Mouse (Mus musculus): ENCODE data around the gene Ado. TPM values are rescaled to one million over a fixed set of nuclear protein-coding genes. Genes with fewer than 3 reads are reported as not detected.

Gene Ado
- polyA plus RNA-seq, 1 experiment from 2014 or later, result 69.9 TPM

DNA sequence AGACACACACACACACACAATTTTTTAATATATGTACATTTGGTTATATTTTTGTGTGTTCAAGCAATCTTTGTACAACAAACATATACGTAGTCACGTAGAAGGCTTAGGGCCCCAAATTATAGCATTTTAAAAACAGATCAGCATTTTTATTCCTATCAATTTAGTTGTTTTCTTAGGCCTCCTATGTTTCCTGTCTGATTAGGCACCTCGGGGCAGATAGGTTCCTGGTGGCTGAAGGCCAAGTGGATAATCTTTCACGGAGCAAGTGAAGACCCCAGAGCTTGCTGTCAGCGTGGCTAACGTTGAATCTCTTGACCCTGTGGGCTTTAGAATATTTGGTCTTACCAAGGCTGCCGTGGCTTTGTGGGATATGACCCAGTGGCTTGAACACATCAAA lies 20.8 kb upstream of the Ado start:
- Histone ChIP-seq H3K27ac (ENCODE audit: low read depth) (no peak overlapping the region), H3K36me3 (ENCODE audit: insufficient read depth) (no peaks in the 10 kb centered on the region), H3K27me3 (ENCODE audit: insufficient read depth, low read length) (no peaks in the 10 kb centered on the region), H3K4me2 (no peak overlapping the region), H3K4me3 (ENCODE audit: low read depth, low read length) (no peak overlapping the region), H3K9ac (no peak overlapping the region), H3K4me1 (ENCODE audit: insufficient read depth) (no peaks in the 10 kb centered on the region), H3K9me3 (ENCODE audit: low read depth, low read length) (no peaks in the 10 kb centered on the region)
- no peak for ATAC-seq (ENCODE audit: insufficient read depth)
- no peak for DNase-seq
- TF ChIP-seq CTCF (IDR thresholded peaks at IDR 0.05; ENCODE audit: low read depth), result no peak
- whole genome bisulfite sequencing, result 52% methylated on average over 7 of the region's 7 CpGs

DNA sequence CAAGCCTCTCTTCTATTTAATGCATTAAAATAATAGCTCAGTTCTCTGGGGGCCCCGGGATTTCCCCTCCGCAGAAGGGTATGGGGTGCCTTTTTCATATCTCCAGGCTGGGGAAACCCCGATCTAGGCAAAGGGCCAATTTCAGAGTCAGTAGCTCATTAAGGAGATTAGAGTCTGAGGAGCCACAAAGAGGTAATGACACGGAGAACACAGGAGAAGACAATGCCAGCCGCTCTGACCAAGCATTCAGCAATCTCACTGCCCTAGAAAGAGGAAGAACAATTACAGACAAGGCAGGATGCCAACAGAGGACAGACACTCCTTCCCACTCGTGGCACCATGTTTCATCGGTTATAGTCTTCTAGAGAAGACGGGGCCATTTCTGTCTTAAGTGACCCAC lies 17.3 kb upstream of the Ado start:
- no peaks in the 10 kb centered on the region for H3K27me3 ChIP-seq (ENCODE audit: insufficient read depth, low read length)
- H3K4me3 ChIP-seq (ENCODE audit: low read depth, low read length), result no peak overlapping the region
- DNase-seq (no peak), ATAC-seq (ENCODE audit: insufficient read depth) (no peak)
- H3K4me2 ChIP-seq, result no peak overlapping the region
- no peaks in the 10 kb centered on the region for H3K36me3 ChIP-seq (ENCODE audit: insufficient read depth)
- H3K9me3 ChIP-seq (ENCODE audit: low read depth, low read length), result no peaks in the 10 kb centered on the region
- no peak overlapping the region for H3K27ac ChIP-seq (ENCODE audit: low read depth)
- TF ChIP-seq CTCF (IDR thresholded peaks at IDR 0.05; ENCODE audit: low read depth), result no peak
- no peak overlapping the region for H3K9ac ChIP-seq
- 77% methylated on average over 8 of the region's 8 CpGs for WGBS
- no peaks in the 10 kb centered on the region for H3K4me1 ChIP-seq (ENCODE audit: insufficient read depth)

DNA sequence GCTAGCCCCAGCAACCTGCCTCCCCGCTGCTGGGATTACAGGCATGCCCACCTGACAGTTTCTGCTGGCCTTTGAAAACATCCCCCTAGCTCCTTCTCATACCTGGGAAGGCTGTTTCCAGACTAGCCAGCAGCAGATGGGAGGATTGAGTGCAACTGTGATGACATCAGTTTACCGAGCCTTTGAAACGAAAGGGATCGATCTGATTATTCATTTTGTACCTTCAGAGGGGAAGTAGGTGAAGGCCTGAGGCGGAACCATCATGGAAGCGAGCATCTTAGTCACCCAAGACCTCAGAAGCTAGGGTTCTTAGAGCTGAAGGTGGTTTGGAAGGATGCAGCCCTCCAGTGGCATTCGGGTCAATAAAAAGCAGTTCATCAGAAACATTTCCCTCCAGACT lies 15.8 kb upstream of the Ado start:
- Histone ChIP-seq H3K27ac (ENCODE audit: low read depth) (no peak overlapping the region), H3K27me3 (ENCODE audit: insufficient read depth, low read length) (no peaks in the 10 kb centered on the region), H3K36me3 (ENCODE audit: insufficient read depth) (no peaks in the 10 kb centered on the region), H3K4me2 (no peak overlapping the region), H3K9ac (no peak overlapping the region), H3K4me1 (ENCODE audit: insufficient read depth) (no peaks in the 10 kb centered on the region), H3K9me3 (ENCODE audit: low read depth, low read length) (no peaks in the 10 kb centered on the region), H3K4me3 (ENCODE audit: low read depth, low read length) (no peak overlapping the region)
- 93% methylated on average over 7 of the region's 7 CpGs for WGBS
- no peak for DNase-seq
- TF ChIP-seq CTCF (IDR thresholded peaks at IDR 0.05; ENCODE audit: low read depth), result no peak
- no peak for ATAC-seq (ENCODE audit: insufficient read depth)

DNA sequence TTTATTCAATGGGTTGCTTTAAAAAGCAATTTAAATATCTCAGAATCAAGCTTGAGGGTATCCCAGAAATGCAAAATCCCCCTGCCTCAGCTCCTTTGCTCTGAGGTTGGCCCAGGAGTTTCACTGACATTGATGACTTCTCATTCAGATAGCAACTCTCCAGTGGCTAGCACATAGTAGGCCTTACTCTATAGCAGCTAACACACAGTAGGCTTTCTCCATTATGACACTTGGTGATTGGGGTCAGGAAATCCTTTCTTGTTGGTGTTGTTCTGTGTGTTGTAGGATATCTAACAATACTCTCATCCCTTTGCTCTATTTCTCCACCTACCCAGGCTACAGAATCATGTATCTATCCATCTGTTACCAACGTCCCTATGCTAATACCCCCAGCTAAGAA lies 12.4 kb upstream of the Ado start:
- no peak overlapping the region for H3K27ac ChIP-seq (ENCODE audit: low read depth)
- no peaks in the 10 kb centered on the region for H3K36me3 ChIP-seq (ENCODE audit: insufficient read depth)
- no peaks in the 10 kb centered on the region for H3K4me1 ChIP-seq (ENCODE audit: insufficient read depth)
- no peak overlapping the region for H3K4me2 ChIP-seq
- ATAC-seq (ENCODE audit: insufficient read depth), result no peak
- TF ChIP-seq CTCF (IDR thresholded peaks at IDR 0.05; ENCODE audit: low read depth), result no peak
- 84% methylated on average over 1 of the region's 1 CpGs for WGBS
- no peak overlapping the region for H3K4me3 ChIP-seq (ENCODE audit: low read depth, low read length)
- H3K9ac ChIP-seq, result no peak overlapping the region
- no peaks in the 10 kb centered on the region for H3K9me3 ChIP-seq (ENCODE audit: low read depth, low read length)
- H3K27me3 ChIP-seq (ENCODE audit: insufficient read depth, low read length), result no peaks in the 10 kb centered on the region
- DNase-seq, result no peak

- ATAC-seq (ENCODE audit: insufficient read depth) (no peak), DNase-seq (no peak)
- Histone ChIP-seq H3K9ac (no peak overlapping the region), H3K27me3 (ENCODE audit: insufficient read depth, low read length) (no peaks in the 10 kb centered on the region), H3K4me2 (no peak overlapping the region), H3K36me3 (ENCODE audit: insufficient read depth) (no peaks in the 10 kb centered on the region), H3K4me1 (ENCODE audit: insufficient read depth) (no peaks in the 10 kb centered on the region), H3K27ac (ENCODE audit: low read depth) (no peak overlapping the region), H3K9me3 (ENCODE audit: low read depth, low read length) (no peaks in the 10 kb centered on the region), H3K4me3 (ENCODE audit: low read depth, low read length) (no peak overlapping the region)
- no peak for TF ChIP-seq CTCF (IDR thresholded peaks at IDR 0.05; ENCODE audit: low read depth)
- 65% methylated on average over 13 of the region's 13 CpGs for WGBS
Observed at GRCm38 (mm10) chr10:67559765-67560394, 11.1 kb upstream of the Ado start.

DNA sequence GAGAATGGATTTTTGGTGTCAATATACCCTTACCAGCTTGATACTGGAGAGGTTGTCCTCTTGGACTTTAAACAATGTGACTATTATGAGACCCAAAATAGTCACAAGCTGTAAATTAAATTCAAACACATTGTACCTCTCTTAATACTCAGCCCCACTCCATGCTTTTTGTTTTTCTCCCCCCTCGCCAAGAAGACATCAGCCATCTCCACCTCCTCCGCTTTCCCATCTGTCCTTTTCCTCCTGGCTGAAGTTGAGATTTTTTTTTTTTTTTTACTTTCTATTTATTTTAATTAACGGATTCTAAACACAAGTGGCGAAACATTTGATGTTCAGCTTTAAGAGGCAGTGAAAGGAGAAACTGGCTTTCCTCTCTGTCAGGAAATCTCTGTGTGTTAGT lies 9.3 kb upstream of the Ado start:
- Histone ChIP-seq H3K4me1 (ENCODE audit: insufficient read depth) (no peaks in the 10 kb centered on the region), H3K9ac (no peak overlapping the region), H3K36me3 (ENCODE audit: insufficient read depth) (no peaks in the 10 kb centered on the region), H3K9me3 (ENCODE audit: low read depth, low read length) (no peaks in the 10 kb centered on the region), H3K27me3 (ENCODE audit: insufficient read depth, low read length) (no peaks in the 10 kb centered on the region), H3K27ac (ENCODE audit: low read depth) (no peak overlapping the region), H3K4me2 (no peak overlapping the region), H3K4me3 (ENCODE audit: low read depth, low read length) (no peak overlapping the region)
- ATAC-seq (ENCODE audit: insufficient read depth) (no peak), DNase-seq (no peak)
- WGBS, result 62% methylated on average over 4 of the region's 4 CpGs
- no peak for TF ChIP-seq CTCF (IDR thresholded peaks at IDR 0.05; ENCODE audit: low read depth)

DNA sequence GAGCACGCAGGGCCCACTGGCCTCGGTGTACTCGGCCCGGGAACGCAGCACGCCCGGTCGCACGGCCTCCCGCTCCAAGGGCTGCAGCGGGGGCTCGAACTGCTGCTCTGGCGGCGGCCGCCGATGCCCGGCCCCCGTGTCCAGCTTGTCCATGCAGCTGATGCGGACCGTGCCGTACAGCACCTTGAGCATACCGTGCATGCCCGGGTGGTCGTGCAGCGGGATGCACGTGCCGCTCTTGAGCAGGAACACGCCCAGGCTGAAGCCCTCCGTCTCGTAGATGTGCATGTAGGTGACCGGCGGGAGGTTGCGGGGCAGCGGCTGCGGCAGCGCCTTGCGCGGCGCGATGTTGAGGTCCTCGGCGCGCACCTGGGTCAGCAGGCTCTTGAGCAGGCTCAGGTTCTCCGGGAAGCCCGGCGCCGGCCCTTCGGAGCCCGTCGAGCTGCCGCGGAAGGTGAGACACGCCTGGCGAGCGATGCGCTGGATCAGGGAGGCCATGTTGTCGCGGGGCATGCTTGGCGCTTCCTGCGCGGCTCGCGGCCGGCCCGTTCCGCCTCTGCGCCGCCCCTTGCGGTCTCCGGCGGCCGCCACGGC lies 397 bp downstream of the Ado start:
- H3K9ac ChIP-seq, result peak overlapping the region; percentile 88
- H3K4me3 ChIP-seq (ENCODE audit: low read depth, low read length), result peak overlapping the region; percentile 83
- DNase-seq (peak; percentile 64), ATAC-seq (ENCODE audit: insufficient read depth) (peak; percentile 66)
- H3K4me1 ChIP-seq (ENCODE audit: insufficient read depth), result peaks cover 9% of the 10 kb centered on the region
- no peaks in the 10 kb centered on the region for H3K27me3 ChIP-seq (ENCODE audit: insufficient read depth, low read length)
- H3K36me3 ChIP-seq (ENCODE audit: insufficient read depth), result peaks cover 3% of the 10 kb centered on the region; the same call in 1 of the 2 replicates
- no peak for TF ChIP-seq CTCF (IDR thresholded peaks at IDR 0.05; ENCODE audit: low read depth)
- peak overlapping the region; percentile 90 for H3K27ac ChIP-seq (ENCODE audit: low read depth)
- peak overlapping the region; percentile 71 for H3K4me2 ChIP-seq
- under 1% methylated on average over 71 of the region's 73 CpGs for WGBS
- H3K9me3 ChIP-seq (ENCODE audit: low read depth, low read length), result no peaks in the 10 kb centered on the region

All from lung, embryonic 14.5 days (tissue).